Mouse (Mus musculus): ENCODE measurements at regions not wholly inside any gene's neighbourhood (a gene's known extent, or its start where the extent isn't known, plus 50 kb on each side); places are given as distances from the start of the nearest gene placed in this dataset.

DNA sequence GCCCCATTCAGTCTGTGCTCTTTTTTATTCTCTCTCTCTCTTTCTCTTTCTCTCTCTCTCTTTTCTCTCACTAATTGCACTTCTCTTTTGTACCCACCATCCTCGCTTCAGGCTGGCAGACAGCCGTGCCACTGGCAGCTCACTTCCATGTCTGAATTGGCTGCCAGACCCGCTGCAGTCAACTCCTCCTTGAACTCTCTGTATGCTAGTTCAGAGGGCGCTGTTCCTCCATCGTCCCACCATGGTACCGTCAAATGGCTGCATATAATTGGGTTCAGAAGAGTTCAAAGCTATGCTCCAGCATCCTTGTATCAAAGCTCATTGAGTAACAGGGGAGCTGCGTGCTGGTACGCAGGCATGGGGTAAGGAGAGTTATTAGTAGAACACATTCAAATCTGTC, 520.7 kb upstream of the Nox3 start:
- TF ChIP-seq E2F4 (IDR thresholded peaks at IDR 0.05; ENCODE audit: insufficient read depth) (no peak), POLR2A (IDR thresholded peaks at IDR 0.05; ENCODE audit: insufficient read length, low read depth) (no peak)
